Mouse (Mus musculus) limb, embryonic 15.5 days (tissue): ENCODE measurements around the gene Erbb4. TPM values are rescaled to one million over a fixed set of nuclear protein-coding genes. Genes with fewer than 3 reads are reported as not detected.

ENCODE experiments used
- ATAC-seq: fragments of 200-750 bp; cut with Nextera tagmentation; 2 replicates; pipeline ENCODE4 v1.8.0; 2017; ENCODE audit warnings: low read depth, moderate TSS enrichment; ENCODE audit not compliant: insufficient number of reproducible peaks, low FRiP score, low TSS enrichment
- H3K27ac ChIP-seq: fragments of 300-500 bp; sonication (generic); 2 replicates; pipeline ENCODE4 v1.5.1; 2015; ENCODE audit warnings: moderate library complexity, mild to moderate bottlenecking, inconsistent platforms
- H3K27me3 ChIP-seq: fragments of 300-500 bp; sonication (generic); 2 replicates; pipeline ENCODE4 v1.6.1; 2015; ENCODE audit warnings: inconsistent platforms
- H3K36me3 ChIP-seq: fragments of 300-500 bp; sonication (generic); 2 replicates; pipeline ENCODE4 v1.6.1; 2015; ENCODE audit warnings: inconsistent platforms
- H3K4me1 ChIP-seq: fragments of 300-500 bp; sonication (generic); 2 replicates; pipeline ENCODE4 v1.6.1; 2015; ENCODE audit warnings: inconsistent platforms
- H3K4me2 ChIP-seq: fragments of 300-500 bp; sonication (generic); 2 replicates; pipeline ENCODE4 v1.6.1; 2015; ENCODE audit warnings: mild to moderate bottlenecking, inconsistent platforms
- H3K4me3 ChIP-seq: fragments of 300-500 bp; sonication (generic); 2 replicates; pipeline ENCODE4 v1.5.1; 2015; ENCODE audit warnings: mild to moderate bottlenecking, inconsistent platforms
- H3K9ac ChIP-seq: fragments of 300-500 bp; sonication (generic); 2 replicates; pipeline ENCODE4 v1.6.1; 2015; ENCODE audit warnings: inconsistent platforms
- H3K9me3 ChIP-seq: fragments of 300-500 bp; sonication (generic); 2 replicates; pipeline ENCODE4 v1.6.1; 2016; ENCODE audit warnings: inconsistent platforms
- WGBS: fragments of 180-500 bp; shearing (Covaris S2); methylation state at CpG from one replicate; pipeline ENCODE4 v1.1.7; 2015; 5-methylcytosine and 5-hydroxymethylcytosine counted together
- polyA plus RNA-seq: library from polyadenylated mRNA; unstranded; fragments of >200 nt; fragmentation: Nextera tagmentation; extraction: Ambion mirVana; gene quantifications from 2 replicates; pipeline ENCODE4 v1.2.1, GENCODE M21; 2015

Erbb4 gene
- polyA plus RNA-seq, 1 experiment from 2014 or later, result 1.6 TPM

DNA sequence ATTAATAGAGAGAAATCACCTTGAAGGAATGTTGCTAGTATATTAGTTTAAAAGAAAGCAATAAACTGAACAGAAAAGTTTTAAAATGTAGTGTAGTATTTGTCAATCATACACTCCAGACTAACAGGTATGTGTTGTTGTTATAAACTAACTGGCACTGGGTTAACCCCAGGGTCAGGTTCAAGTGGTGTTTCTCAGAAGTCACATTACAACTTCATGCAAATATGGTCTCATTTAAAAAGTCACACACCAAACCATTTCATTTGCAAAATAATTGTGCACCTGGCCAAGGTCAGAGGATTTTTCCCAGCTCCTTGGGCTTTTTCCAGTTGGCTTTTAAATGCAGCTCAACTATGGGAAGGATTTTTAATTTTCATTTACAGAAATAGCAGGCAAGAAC, 173.1 kb downstream of the Erbb4 start:
- no peak for ATAC-seq
- Histone ChIP-seq H3K27me3 (no peaks in the 10 kb centered on the region), H3K4me1 (no peaks in the 10 kb centered on the region), H3K9me3 (no peaks in the 10 kb centered on the region), H3K4me3 (no peak overlapping the region), H3K36me3 (no peaks in the 10 kb centered on the region), H3K4me2 (no peak overlapping the region), H3K27ac (no peak overlapping the region), H3K9ac (no peak overlapping the region)

DNA sequence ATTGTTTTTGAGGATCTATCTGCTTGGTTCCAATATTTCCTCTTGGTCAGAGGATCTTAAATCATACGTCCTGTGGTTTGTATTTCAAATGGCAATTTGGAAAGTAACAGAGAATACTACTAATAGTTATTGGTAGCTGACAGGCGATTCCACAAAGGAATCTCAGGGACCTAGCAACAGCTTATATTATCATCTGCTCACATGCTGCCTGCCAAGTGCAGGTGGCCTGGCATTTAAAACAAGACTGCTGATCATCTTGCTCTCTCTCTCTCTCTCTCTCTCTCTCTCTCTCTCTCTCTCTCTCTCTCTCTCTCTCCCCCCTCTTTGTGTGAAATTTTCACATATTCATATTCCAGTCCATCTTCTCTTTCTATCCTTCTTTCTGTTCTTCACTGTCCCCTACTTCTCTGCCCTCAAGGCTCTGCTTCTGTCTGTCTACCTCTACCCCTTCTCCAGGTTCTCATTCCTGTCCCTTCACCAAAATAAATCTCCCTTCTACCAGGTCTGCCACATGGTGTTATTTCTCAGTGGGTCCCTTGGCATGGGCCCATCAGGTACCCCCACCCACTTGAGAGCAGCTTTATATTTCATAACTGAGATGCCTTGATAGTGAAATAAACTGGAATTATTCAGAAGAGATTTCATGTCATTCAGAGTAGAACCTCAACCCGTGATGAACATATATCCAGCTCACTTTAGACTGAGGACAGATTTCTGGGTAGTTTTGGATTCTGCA, 174.4 kb downstream of the Erbb4 start:
- Histone ChIP-seq H3K4me3 (no peak overlapping the region), H3K27ac (no peak overlapping the region), H3K9ac (no peak overlapping the region), H3K36me3 (no peaks in the 10 kb centered on the region), H3K27me3 (no peaks in the 10 kb centered on the region), H3K4me2 (no peak overlapping the region), H3K9me3 (no peaks in the 10 kb centered on the region), H3K4me1 (no peaks in the 10 kb centered on the region)
- no peak for ATAC-seq
- 80% methylated on average over 3 of the region's 3 CpGs for WGBS

DNA sequence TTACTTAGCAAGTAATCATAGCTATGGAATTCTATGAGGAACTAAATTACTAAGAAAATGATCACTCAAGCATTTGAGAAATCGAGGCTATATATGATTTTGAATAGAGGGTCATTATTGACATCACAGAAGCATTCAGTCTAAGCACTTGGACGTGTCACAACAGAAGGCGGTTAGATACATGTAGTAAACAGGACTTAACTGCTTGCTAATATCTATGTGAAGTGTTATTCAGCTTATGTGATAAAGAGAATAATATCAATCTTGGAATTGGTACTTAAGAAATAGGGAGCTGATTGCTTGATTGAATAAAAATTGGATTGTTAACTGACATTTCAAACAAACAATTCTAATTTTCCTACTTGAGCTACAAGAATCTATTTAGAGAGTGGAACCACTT, 190.0 kb downstream of the Erbb4 start:
- no peak for ATAC-seq
- Histone ChIP-seq H3K9me3 (no peaks in the 10 kb centered on the region), H3K4me2 (no peak overlapping the region), H3K9ac (no peak overlapping the region), H3K27ac (no peak overlapping the region), H3K27me3 (no peaks in the 10 kb centered on the region), H3K36me3 (no peaks in the 10 kb centered on the region), H3K4me3 (no peak overlapping the region), H3K4me1 (no peaks in the 10 kb centered on the region)
- WGBS, result 84% methylated on average over 3 of the region's 3 CpGs

DNA sequence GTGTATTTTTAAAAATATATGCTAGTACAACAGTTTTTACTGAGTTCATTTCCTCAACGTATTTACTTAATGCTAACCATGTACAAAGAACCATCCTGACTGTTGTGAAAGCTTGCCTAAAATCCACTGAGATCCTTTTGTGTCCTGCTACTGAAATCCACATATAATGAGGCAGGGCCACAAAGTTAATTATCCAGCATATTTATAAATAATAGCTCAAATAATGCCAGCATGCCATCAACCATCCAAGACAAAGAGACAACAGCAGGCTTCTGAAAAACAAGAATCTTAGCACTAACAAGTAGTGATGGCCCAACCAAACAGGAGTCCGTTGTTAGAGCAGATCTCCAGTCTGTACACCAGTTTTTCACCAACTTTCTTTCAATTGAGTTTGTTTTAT, 215.8 kb downstream of the Erbb4 start:
- ATAC-seq, result no peak
- Histone ChIP-seq H3K9ac (no peak overlapping the region), H3K4me1 (no peaks in the 10 kb centered on the region), H3K4me2 (no peak overlapping the region), H3K36me3 (no peaks in the 10 kb centered on the region), H3K4me3 (no peak overlapping the region), H3K9me3 (no peaks in the 10 kb centered on the region), H3K27ac (no peak overlapping the region), H3K27me3 (no peaks in the 10 kb centered on the region)
- 75% methylated on average over 2 of the region's 2 CpGs for WGBS

GRCm38 (mm10) chr1:68886823-68887222, 221.0 kb downstream of the Erbb4 start:
- Histone ChIP-seq H3K4me3 (no peak overlapping the region), H3K27me3 (no peaks in the 10 kb centered on the region), H3K4me2 (no peak overlapping the region), H3K27ac (no peak overlapping the region), H3K36me3 (no peaks in the 10 kb centered on the region), H3K9me3 (no peaks in the 10 kb centered on the region), H3K9ac (no peak overlapping the region), H3K4me1 (no peaks in the 10 kb centered on the region)
- no peak for ATAC-seq
- WGBS, result 41% methylated on average over 3 of the region's 3 CpGs

- H3K9ac ChIP-seq, result no peak overlapping the region
- no peaks in the 10 kb centered on the region for H3K36me3 ChIP-seq
- no peaks in the 10 kb centered on the region for H3K9me3 ChIP-seq
- no peak overlapping the region for H3K4me2 ChIP-seq
- H3K27me3 ChIP-seq, result no peaks in the 10 kb centered on the region
- ATAC-seq, result no peak
- H3K27ac ChIP-seq, result no peak overlapping the region
- H3K4me3 ChIP-seq, result no peak overlapping the region
- no peaks in the 10 kb centered on the region for H3K4me1 ChIP-seq
- 65% methylated on average over 8 of the region's 8 CpGs for WGBS
These were observed 232.9 kb downstream of the Erbb4 start for GRCm38 (mm10) chr1:68874954-68875353.

- Histone ChIP-seq H3K36me3 (no peaks in the 10 kb centered on the region), H3K4me1 (no peaks in the 10 kb centered on the region), H3K27ac (no peak overlapping the region), H3K4me2 (no peak overlapping the region), H3K27me3 (no peaks in the 10 kb centered on the region), H3K9ac (no peak overlapping the region), H3K9me3 (no peaks in the 10 kb centered on the region), H3K4me3 (no peak overlapping the region)
- WGBS, result 65% methylated on average over 1 of the region's 1 CpGs
- no peak for ATAC-seq
These were observed 234.2 kb downstream of the Erbb4 start for GRCm38 (mm10) chr1:68873635-68874020.

DNA sequence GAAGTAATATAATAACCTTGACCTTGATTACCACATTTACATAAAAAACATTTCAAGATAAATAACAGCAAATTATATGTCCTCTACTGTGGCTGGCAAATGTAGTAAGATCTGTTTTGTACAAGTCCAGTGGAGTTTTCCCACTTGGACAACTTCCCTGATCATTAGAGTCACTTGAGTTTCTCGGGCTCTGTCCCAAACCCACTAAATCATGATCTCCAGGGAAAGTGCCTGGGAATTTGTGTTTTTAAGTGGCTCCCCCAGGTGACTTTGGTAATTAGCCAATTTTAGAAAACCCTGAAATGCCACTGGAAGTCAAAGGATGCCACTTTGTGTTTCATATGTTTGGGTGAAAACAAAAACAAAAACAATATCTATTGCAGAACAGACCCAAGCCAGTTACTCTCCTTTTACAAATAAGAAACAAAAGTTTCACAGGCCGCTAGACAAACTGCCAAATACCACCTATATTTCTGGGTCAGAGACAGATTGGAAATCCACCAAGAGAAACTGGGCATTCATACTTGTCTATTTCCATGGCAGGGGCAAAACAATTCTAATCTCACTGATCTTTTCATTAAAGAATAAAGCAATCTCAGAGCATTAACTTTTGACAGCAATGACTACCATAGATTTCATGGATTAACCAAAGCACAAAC, 234.8 kb downstream of the Erbb4 start:
- no peak overlapping the region for H3K9ac ChIP-seq
- H3K9me3 ChIP-seq, result no peaks in the 10 kb centered on the region
- no peaks in the 10 kb centered on the region for H3K36me3 ChIP-seq
- no peak overlapping the region for H3K27ac ChIP-seq
- no peak for ATAC-seq
- H3K27me3 ChIP-seq, result no peaks in the 10 kb centered on the region
- 51% methylated on average over 2 of the region's 2 CpGs for WGBS
- no peak overlapping the region for H3K4me3 ChIP-seq
- no peaks in the 10 kb centered on the region for H3K4me1 ChIP-seq
- H3K4me2 ChIP-seq, result no peak overlapping the region

DNA sequence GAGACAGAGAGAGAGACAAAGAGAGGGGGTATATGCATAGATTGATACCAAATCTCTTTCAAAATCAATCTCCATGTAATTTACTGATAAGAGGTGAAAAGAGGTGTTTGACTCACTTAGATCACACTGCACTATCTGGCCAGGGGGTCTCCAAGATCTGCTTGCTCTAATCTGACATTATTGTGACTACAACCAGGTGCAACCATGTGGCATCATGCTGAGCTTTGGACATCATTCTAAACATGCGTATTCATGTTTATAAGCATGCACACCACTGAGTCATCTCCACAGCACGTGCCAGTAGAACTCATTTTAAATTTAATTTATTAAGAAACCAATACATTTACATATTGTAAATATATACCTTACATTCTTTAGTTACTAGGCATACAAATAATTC, 247.5 kb downstream of the Erbb4 start:
- no peaks in the 10 kb centered on the region for H3K9me3 ChIP-seq
- no peak overlapping the region for H3K4me2 ChIP-seq
- H3K27ac ChIP-seq, result no peak overlapping the region
- H3K4me3 ChIP-seq, result no peak overlapping the region
- ATAC-seq, result no peak
- H3K4me1 ChIP-seq, result no peaks in the 10 kb centered on the region
- no peaks in the 10 kb centered on the region for H3K36me3 ChIP-seq
- no peaks in the 10 kb centered on the region for H3K27me3 ChIP-seq
- no peak overlapping the region for H3K9ac ChIP-seq
- 74% methylated on average over 2 of the region's 2 CpGs for WGBS

- Histone ChIP-seq H3K4me3 (no peak overlapping the region), H3K4me1 (no peaks in the 10 kb centered on the region), H3K27ac (no peak overlapping the region), H3K27me3 (no peaks in the 10 kb centered on the region), H3K36me3 (no peaks in the 10 kb centered on the region), H3K4me2 (no peak overlapping the region), H3K9me3 (no peaks in the 10 kb centered on the region), H3K9ac (no peak overlapping the region)
- no peak for ATAC-seq
- WGBS, result 91% methylated on average over 4 of the region's 4 CpGs
These were observed 248.4 kb downstream of the Erbb4 start for GRCm38 (mm10) chr1:68859480-68859879.

- Histone ChIP-seq H3K4me3 (no peak overlapping the region), H3K4me2 (no peak overlapping the region), H3K36me3 (no peaks in the 10 kb centered on the region), H3K9me3 (no peaks in the 10 kb centered on the region), H3K27me3 (no peaks in the 10 kb centered on the region), H3K4me1 (no peaks in the 10 kb centered on the region), H3K27ac (no peak overlapping the region), H3K9ac (no peak overlapping the region)
- ATAC-seq, result no peak
- 70% methylated on average over 4 of the region's 4 CpGs for WGBS
These were observed 268.5 kb downstream of the Erbb4 start for GRCm38 (mm10) chr1:68839352-68839751.

DNA sequence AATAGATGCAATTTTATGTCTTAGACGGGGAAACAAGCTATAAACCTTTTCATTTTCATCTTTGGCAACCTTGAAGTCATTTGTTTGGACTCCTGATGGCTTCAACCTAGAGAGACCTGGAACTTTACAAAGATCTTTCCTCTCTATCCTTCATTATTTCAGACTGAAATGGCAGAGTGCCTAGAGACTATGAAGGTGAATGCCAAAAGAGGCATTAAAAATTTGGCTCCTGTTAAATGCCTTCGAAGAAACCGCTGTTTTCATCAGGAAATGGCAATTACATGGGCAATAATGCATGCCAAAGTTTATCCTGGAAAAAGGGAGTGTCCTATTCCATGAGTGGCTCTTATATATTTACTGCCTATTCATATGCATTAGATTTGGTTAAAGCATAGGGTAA, 273.2 kb downstream of the Erbb4 start:
- Histone ChIP-seq H3K27me3 (no peaks in the 10 kb centered on the region), H3K36me3 (no peaks in the 10 kb centered on the region), H3K4me2 (no peak overlapping the region), H3K9me3 (no peaks in the 10 kb centered on the region), H3K9ac (no peak overlapping the region), H3K27ac (no peak overlapping the region), H3K4me1 (no peaks in the 10 kb centered on the region), H3K4me3 (no peak overlapping the region)
- 39% methylated on average over 3 of the region's 3 CpGs for WGBS
- no peak for ATAC-seq

- Histone ChIP-seq H3K4me3 (no peak overlapping the region), H3K4me2 (no peak overlapping the region), H3K27me3 (no peaks in the 10 kb centered on the region), H3K9me3 (no peaks in the 10 kb centered on the region), H3K36me3 (no peaks in the 10 kb centered on the region), H3K4me1 (no peaks in the 10 kb centered on the region), H3K9ac (no peak overlapping the region), H3K27ac (no peak overlapping the region)
- ATAC-seq, result no peak
These were observed 275.8 kb downstream of the Erbb4 start for GRCm38 (mm10) chr1:68832101-68832500.
